Mouse (Mus musculus) neural tube, embryonic 14.5 days (tissue): ENCODE results near the gene Vrk1. TPM values are rescaled to one million over a fixed set of nuclear protein-coding genes. Genes with fewer than 3 reads are reported as not detected.

Experiments
- ATAC-seq: fragments of 200-750 bp; cut with Nextera tagmentation; 2 replicates; pipeline ENCODE4 v1.8.0; 2017; ENCODE audit warnings: low read depth, mild to moderate bottlenecking, moderate TSS enrichment, moderate library complexity
- H3K27ac ChIP-seq: fragments of 300-500 bp; sonication (generic); 2 replicates; pipeline ENCODE4 v1.5.1; 2014; ENCODE audit warnings: low read depth, mild to moderate bottlenecking, control low read depth, low read length, moderate library complexity, mixed read lengths
- H3K27me3 ChIP-seq: fragments of 300-500 bp; sonication (generic); 2 replicates; pipeline ENCODE4 v1.6.1; 2014; ENCODE audit warnings: low read length; ENCODE audit not compliant: control insufficient read depth, insufficient read depth
- H3K36me3 ChIP-seq: fragments of 300-500 bp; sonication (generic); 2 replicates; pipeline ENCODE4 v1.6.1; 2014; ENCODE audit warnings: low read length, mixed read lengths; ENCODE audit not compliant: control insufficient read depth, insufficient read depth
- H3K4me1 ChIP-seq: fragments of 300-500 bp; sonication (generic); 2 replicates; pipeline ENCODE4 v1.6.1; 2014; ENCODE audit warnings: low read length; ENCODE audit not compliant: control insufficient read depth, insufficient read depth
- H3K4me2 ChIP-seq: fragments of 300-500 bp; sonication (generic); 2 replicates; pipeline ENCODE4 v1.6.1; 2014; ENCODE audit warnings: mild to moderate bottlenecking, low read depth, low read length, control low read depth
- H3K4me3 ChIP-seq: fragments of 300-500 bp; sonication (generic); 2 replicates; pipeline ENCODE4 v1.5.1; 2014; ENCODE audit warnings: low read depth, low read length, control low read depth, mixed read lengths
- H3K9ac ChIP-seq: fragments of 300-500 bp; sonication (generic); replicated peaks from 2 replicates; pipeline ENCODE4 v1.6.1; 2014; ENCODE audit warnings: low read depth, mild to moderate bottlenecking, control low read depth, low read length, mixed read lengths
- H3K9me3 ChIP-seq: fragments of 300-500 bp; sonication (generic); 2 replicates; pipeline ENCODE4 v1.6.1; 2016; ENCODE audit warnings: low read length; ENCODE audit not compliant: control insufficient read depth
- WGBS: fragments of 180-500 bp; shearing (Covaris S2); extraction: QIAGEN DNeasy Blood & Tissue Kit; methylation state at CpG from one replicate; pipeline ENCODE4 v1.1.7; 2014; 5-methylcytosine and 5-hydroxymethylcytosine counted together
- polyA plus RNA-seq: library from polyadenylated mRNA; unstranded; fragments of >200 nt; fragmentation: Nextera tagmentation; extraction: Ambion mirVana; gene quantifications from 2 replicates; pipeline ENCODE4 v1.2.1, GENCODE M21; 2014

The Vrk1 gene
- polyA plus RNA-seq, 1 experiment from 2014 or later = 28.8 TPM

GRCm38 (mm10) chr12:106115892-106116206, 105.8 kb downstream of the Vrk1 start:
- Histone ChIP-seq H3K36me3 (no peaks in the 10 kb centered on the region), H3K27me3 (no peaks in the 10 kb centered on the region), H3K9me3 (no peaks in the 10 kb centered on the region), H3K27ac (no peak overlapping the region), H3K9ac (no peak overlapping the region), H3K4me1 (0 out of 2 replicates have a peak, but pooled peaks cover 5% of the 10 kb centered on the region), H3K4me3 (no peak overlapping the region), H3K4me2 (no peak overlapping the region)
- WGBS = 40% methylated on average over 5 of the region's 5 CpGs
- no peak for ATAC-seq

DNA sequence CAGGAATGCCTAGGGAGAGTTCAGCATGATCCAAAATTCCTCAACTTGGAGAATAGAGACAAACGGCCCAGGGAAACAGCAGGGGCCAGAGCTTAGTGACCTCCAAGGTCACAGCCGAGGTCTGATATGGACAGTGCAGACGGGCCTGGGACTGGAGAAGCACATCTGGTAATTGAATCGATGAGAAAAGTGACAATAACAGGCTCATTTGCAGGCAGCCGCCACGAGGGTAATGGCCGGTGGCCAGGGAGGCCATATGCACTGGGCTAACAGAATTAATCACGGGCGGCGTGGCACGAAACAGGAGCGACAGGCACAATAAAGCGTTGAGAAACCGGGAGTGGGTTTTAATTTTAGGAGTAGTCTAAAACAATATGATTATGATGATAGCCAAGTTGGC, 113.2 kb downstream of the Vrk1 start:
- no peak overlapping the region for H3K27ac ChIP-seq

GRCm38 (mm10) chr12:106124581-106124980, 114.6 kb downstream of the Vrk1 start:
- Histone ChIP-seq H3K9me3 (no peaks in the 10 kb centered on the region), H3K27me3 (no peaks in the 10 kb centered on the region), H3K4me3 (no peak overlapping the region), H3K4me2 (no peak overlapping the region), H3K36me3 (no peaks in the 10 kb centered on the region), H3K27ac (no peak overlapping the region), H3K9ac (no peak overlapping the region), H3K4me1 (peaks cover 10% of the 10 kb centered on the region; the same call in 1 of the 2 replicates)
- no peak for ATAC-seq
- WGBS = 91% methylated on average over 3 of the region's 3 CpGs

More for the DNA sequence above, 113.2 kb downstream of the Vrk1 start:
- no peak for ATAC-seq
- 16% methylated on average over 14 of the region's 14 CpGs for WGBS
- H3K4me2 ChIP-seq = no peak overlapping the region
- no peak overlapping the region for H3K9ac ChIP-seq
- no peak overlapping the region for H3K4me3 ChIP-seq
- peaks cover under 1% of the 10 kb centered on the region; the same call in 1 of the 2 replicates for H3K4me1 ChIP-seq
- H3K9me3 ChIP-seq = no peaks in the 10 kb centered on the region
- no peaks in the 10 kb centered on the region for H3K27me3 ChIP-seq
- no peaks in the 10 kb centered on the region for H3K36me3 ChIP-seq

Other genes starting within 250 kb of the Vrk1 start
- 142 and 144 TPM in 2 replicates for gene Papola, start 225.5 kb upstream of the Vrk1 start, polyA plus RNA-seq